Mouse (Mus musculus): ENCODE measurements around the gene Fzr1. TPM values are rescaled to one million over a fixed set of nuclear protein-coding genes. Genes with fewer than 3 reads are reported as not detected.

Fzr1 gene
- 83.0 and 92.1 TPM in 2 replicates for polyA plus RNA-seq (2014; fragmentation: Nextera tagmentation; extraction: Ambion mirVana)

DNA sequence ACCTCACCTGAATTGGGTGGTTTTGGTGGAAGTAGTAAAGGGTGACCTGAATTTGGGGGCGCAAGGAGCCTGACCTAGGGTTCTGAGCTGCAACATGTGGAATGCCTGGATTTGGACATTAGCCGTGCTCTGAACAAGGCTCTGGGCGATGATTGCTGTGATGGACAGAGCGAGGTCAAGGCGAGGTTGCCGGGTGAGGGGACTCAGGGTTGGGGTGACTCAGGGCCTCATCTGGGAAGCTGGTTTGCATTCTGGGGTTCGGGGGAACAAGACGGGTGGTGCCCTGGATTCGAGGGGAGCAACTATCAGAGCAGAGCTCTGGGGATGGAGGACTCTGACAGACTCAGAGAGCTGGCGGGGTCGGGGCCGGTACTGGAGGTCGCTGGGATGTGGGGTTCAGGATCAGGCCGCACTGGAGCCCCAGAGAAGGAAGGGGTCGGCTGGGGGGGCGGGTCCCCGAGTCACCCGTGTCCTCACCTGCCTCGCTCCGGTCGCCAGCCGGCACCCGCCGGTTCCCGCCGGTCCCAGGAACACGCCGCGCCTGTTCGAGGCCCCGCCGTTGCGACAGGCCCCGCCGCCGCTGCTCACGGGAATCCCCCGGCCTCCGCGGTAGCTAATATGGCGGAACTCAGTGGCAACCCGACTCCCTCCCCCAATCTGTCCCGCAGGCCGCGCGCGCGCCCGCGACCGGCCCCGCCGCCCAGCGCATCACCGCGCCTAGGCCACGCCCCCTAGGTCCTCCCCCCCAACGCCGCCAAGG lies at the start of gene Fzr1:
TSS of gene Fzr1 (minus strand) at position 724 of the 760 bp plus-strand sequence.
- DNase-seq (ENCODE audit: low spot score), result peak; percentile 35
- WGBS, result under 1% methylated on average over 49 of the region's 59 CpGs
- ATAC-seq (ENCODE audit: low FRiP score), result peak; percentile 68

DNA sequence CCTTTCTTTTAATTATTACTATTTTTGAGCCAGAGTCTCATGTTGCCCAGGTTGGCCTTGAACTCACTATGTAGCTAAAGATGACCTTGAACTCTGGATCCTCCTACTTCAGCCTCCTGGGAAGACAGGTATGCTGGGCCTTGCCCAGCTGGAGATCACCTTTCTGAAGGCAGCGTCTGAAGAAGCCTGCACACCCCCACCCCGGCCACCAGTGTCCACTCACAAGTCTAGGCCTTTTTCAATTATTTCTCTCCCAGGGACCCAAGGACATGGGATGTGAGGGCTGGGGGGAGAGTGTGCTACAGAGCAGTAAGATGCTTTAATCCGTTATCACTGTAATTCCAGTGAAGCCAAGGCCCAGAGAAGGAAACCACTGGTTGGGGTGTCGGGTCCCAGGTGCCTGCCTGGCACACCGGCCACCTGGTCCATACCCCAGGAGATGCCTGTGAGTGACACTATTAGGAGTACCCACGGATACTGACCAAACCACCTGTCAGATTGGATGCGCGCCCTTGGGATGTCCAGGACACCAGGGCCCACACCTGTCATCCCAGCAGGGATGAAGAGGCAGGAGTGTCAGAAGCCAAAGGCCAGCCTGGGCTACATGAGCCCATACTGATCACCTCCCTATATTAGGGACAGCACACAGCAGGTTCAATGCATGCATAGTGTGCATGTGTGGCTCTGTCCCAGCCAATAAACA lies 49.6 kb upstream of the Fzr1 start:
- 72% methylated on average over 8 of the region's 8 CpGs for WGBS
- Histone ChIP-seq H3K9me3 (ENCODE audit: control insufficient read depth, low read length) (no peaks in the 10 kb centered on the region), H3K4me3 (ENCODE audit: low read depth, low read length) (no peak overlapping the region), H3K9ac (ENCODE audit: low read depth, low read length) (no peak overlapping the region), H3K27me3 (ENCODE audit: control insufficient read depth, insufficient read depth, low read length) (peaks cover 62% of the 10 kb centered on the region), H3K36me3 (ENCODE audit: control insufficient read depth, insufficient read depth, low read length) (no peaks in the 10 kb centered on the region), H3K27ac (ENCODE audit: low read depth, low read length) (no peak overlapping the region), H3K4me1 (replicated peaks; ENCODE audit: control insufficient read depth, insufficient read depth, low read length) (peaks cover 2% of the 10 kb centered on the region), H3K4me2 (replicated peaks; ENCODE audit: low read depth, low read length) (no peak overlapping the region)
- DNase-seq (ENCODE audit: low spot score), result no peak
- no peak for ATAC-seq (ENCODE audit: low FRiP score)

More for the DNA sequence above, at the start of gene Fzr1:
- 0 out of 2 replicates have a peak, but pooled peaks cover 7% of the 10 kb centered on the region for H3K36me3 ChIP-seq (ENCODE audit: control insufficient read depth, insufficient read depth, low read length)
- H3K9me3 ChIP-seq (ENCODE audit: control insufficient read depth, low read length), result no peaks in the 10 kb centered on the region
- peak within 1 kb of the TSS; percentile 91 for H3K9ac ChIP-seq (ENCODE audit: low read depth, low read length)
- H3K27me3 ChIP-seq (ENCODE audit: control insufficient read depth, insufficient read depth, low read length), result no peaks in the 10 kb centered on the region
- peak within 1 kb of the TSS; percentile 85 for H3K4me2 ChIP-seq (replicated peaks; ENCODE audit: low read depth, low read length)
- peaks cover 13% of the 10 kb centered on the region for H3K4me1 ChIP-seq (replicated peaks; ENCODE audit: control insufficient read depth, insufficient read depth, low read length)
- H3K4me3 ChIP-seq (ENCODE audit: low read depth, low read length), result peak within 1 kb of the TSS; percentile 91
- peak within 1 kb of the TSS; percentile 70 for H3K27ac ChIP-seq (ENCODE audit: low read depth, low read length)

DNA sequence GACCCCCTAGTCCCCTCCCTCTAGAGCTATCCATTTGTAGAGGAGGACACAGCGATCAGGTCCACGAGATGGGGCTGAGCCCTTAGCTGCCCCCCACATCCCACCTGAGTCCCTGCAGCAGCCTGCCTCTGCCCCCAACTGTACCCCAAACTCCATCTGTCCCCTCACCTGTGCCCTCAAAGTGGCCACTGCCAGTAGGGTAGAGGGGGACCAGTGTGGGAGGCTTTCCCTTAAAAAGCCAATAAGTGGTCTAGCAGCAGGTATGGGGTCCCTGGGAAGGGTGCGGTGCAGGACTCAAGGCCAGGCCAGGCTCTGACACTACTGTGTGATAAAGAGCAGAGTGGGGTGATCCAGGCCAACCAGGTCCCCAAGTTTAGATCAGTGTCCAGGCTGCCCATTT lies 49.0 kb upstream of the Fzr1 start:
- WGBS, result 36% methylated on average over 3 of the region's 3 CpGs
- Histone ChIP-seq H3K4me2 (replicated peaks; ENCODE audit: low read depth, low read length) (no peak overlapping the region), H3K27ac (ENCODE audit: low read depth, low read length) (no peak overlapping the region), H3K4me3 (ENCODE audit: low read depth, low read length) (no peak overlapping the region; the same call in 1 of the 2 replicates), H3K4me1 (replicated peaks; ENCODE audit: control insufficient read depth, insufficient read depth, low read length) (peaks cover 2% of the 10 kb centered on the region), H3K9me3 (ENCODE audit: control insufficient read depth, low read length) (no peaks in the 10 kb centered on the region), H3K36me3 (ENCODE audit: control insufficient read depth, insufficient read depth, low read length) (no peaks in the 10 kb centered on the region), H3K27me3 (ENCODE audit: control insufficient read depth, insufficient read depth, low read length) (peaks cover 61% of the 10 kb centered on the region), H3K9ac (ENCODE audit: low read depth, low read length) (no peak overlapping the region)
- ATAC-seq (ENCODE audit: low FRiP score) (no peak), DNase-seq (ENCODE audit: low spot score) (no peak)

DNA sequence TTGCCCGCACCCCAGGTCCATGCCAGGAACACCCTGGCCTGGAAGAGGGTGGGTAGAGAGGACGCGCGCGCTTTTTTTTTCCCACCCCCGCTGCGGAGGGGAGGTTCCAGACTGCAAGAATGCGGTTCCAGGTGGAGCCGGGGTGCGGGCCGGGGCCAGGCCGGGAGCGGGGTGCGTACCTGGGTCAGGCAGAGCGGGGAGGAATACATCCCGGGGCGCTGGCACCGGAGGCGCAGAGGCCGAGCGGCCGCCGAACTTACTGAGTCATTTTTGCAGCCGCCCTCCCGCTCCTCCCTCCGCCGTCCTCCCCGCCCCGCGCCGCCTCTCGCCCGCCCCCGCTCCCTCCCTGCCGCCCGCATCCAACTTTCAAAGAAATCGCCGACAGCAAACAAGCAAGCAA lies 48.6 kb upstream of the Fzr1 start:
- WGBS, result under 1% methylated on average over 28 of the region's 38 CpGs
- no peak for DNase-seq (ENCODE audit: low spot score)
- no peak for ATAC-seq (ENCODE audit: low FRiP score)

DNA sequence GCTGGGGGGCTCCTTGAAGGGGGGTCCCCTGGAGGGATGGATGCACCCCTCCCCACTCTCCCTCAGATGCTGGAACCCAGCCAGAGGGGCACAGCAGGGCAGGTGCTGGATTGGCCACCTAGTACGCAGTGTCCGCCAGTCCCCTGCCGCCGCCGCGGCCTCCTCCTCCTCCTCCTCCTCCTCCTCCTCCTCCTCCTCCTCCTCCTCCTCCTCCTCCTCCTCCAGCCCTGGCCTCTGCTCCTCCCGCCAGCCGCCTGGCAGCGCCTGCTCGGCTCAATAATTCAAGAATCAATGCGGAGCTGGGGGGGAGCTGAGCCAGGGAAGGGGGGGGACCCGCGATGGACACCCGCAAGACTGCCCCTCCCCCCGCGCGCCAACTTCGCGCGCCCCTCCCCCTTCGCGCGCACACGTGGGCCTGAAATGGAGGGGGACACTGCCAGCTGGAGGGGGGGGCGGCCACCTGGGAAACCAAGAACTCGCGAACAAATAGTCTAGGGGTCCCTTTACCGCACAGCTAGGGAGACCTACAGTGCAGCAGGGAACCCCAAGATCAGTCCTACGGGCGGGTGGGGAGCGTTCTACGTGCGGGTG lies 47.9 kb upstream of the Fzr1 start:
- peak overlapping the region; percentile 39 for H3K4me2 ChIP-seq (replicated peaks; ENCODE audit: low read depth, low read length)
- H3K27ac ChIP-seq (ENCODE audit: low read depth, low read length), result no peak overlapping the region
- H3K9ac ChIP-seq (ENCODE audit: low read depth, low read length), result no peak overlapping the region
- 3% methylated on average over 21 of the region's 33 CpGs for WGBS
- H3K27me3 ChIP-seq (ENCODE audit: control insufficient read depth, insufficient read depth, low read length), result peaks cover 56% of the 10 kb centered on the region
- ATAC-seq (ENCODE audit: low FRiP score), result no peak
- DNase-seq (ENCODE audit: low spot score), result no peak
- H3K9me3 ChIP-seq (ENCODE audit: control insufficient read depth, low read length), result no peaks in the 10 kb centered on the region
- peak overlapping the region; percentile 26 for H3K4me3 ChIP-seq (ENCODE audit: low read depth, low read length)
- peaks cover 2% of the 10 kb centered on the region for H3K4me1 ChIP-seq (replicated peaks; ENCODE audit: control insufficient read depth, insufficient read depth, low read length)
- no peaks in the 10 kb centered on the region for H3K36me3 ChIP-seq (ENCODE audit: control insufficient read depth, insufficient read depth, low read length)

More for the DNA sequence above, 48.6 kb upstream of the Fzr1 start:
- H3K27me3 ChIP-seq (ENCODE audit: control insufficient read depth, insufficient read depth, low read length), result peaks cover 60% of the 10 kb centered on the region
- H3K9ac ChIP-seq (ENCODE audit: low read depth, low read length), result no peak overlapping the region; the same call in 1 of the 2 replicates
- peak overlapping the region; percentile 39 for H3K4me2 ChIP-seq (replicated peaks; ENCODE audit: low read depth, low read length)
- peak overlapping the region; percentile 26 for H3K4me3 ChIP-seq (ENCODE audit: low read depth, low read length)
- H3K9me3 ChIP-seq (ENCODE audit: control insufficient read depth, low read length), result no peaks in the 10 kb centered on the region
- H3K36me3 ChIP-seq (ENCODE audit: control insufficient read depth, insufficient read depth, low read length), result no peaks in the 10 kb centered on the region
- no peak overlapping the region for H3K27ac ChIP-seq (ENCODE audit: low read depth, low read length)
- H3K4me1 ChIP-seq (replicated peaks; ENCODE audit: control insufficient read depth, insufficient read depth, low read length), result peaks cover 2% of the 10 kb centered on the region

DNA sequence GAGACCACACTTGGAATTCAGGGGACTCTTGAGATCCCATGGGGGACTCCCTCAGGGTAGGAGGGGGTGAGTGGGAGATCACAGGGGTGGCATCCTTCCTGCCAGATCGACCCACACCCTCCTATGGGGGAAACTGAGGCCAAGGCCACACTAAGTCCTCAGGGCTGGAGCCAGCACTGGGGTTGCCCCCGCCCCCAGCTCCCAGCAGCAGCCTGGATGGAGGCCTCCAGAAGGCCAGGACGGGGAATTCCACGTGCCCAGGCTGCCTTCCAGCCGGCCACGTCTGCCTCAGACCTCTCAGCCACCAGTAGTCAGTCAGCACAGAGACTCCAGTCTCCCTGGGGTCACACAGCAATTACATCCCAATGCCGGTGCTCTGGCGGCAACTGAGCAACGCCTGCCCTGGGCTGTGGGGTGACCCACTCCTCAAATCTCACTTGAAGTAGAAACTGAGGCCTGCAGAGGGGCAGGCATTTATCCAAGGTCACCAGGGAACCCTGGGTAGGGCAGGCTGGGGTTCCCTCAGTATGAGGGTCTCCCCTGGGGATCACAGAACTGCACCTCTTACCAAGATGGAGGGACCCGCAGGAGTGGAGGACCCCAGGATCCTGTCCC lies 47.0 kb upstream of the Fzr1 start:
- no peaks in the 10 kb centered on the region for H3K9me3 ChIP-seq (ENCODE audit: control insufficient read depth, low read length)
- no peak overlapping the region for H3K9ac ChIP-seq (ENCODE audit: low read depth, low read length)
- H3K4me2 ChIP-seq (replicated peaks; ENCODE audit: low read depth, low read length), result no peak overlapping the region; the same call in none of the 2 replicates
- H3K36me3 ChIP-seq (ENCODE audit: control insufficient read depth, insufficient read depth, low read length), result no peaks in the 10 kb centered on the region
- peaks cover 2% of the 10 kb centered on the region for H3K4me1 ChIP-seq (replicated peaks; ENCODE audit: control insufficient read depth, insufficient read depth, low read length)
- H3K27me3 ChIP-seq (ENCODE audit: control insufficient read depth, insufficient read depth, low read length), result peaks cover 53% of the 10 kb centered on the region
- no peak overlapping the region for H3K27ac ChIP-seq (ENCODE audit: low read depth, low read length)
- WGBS, result 27% methylated on average over 10 of the region's 10 CpGs
- H3K4me3 ChIP-seq (ENCODE audit: low read depth, low read length), result no peak overlapping the region
- no peak for ATAC-seq (ENCODE audit: low FRiP score)
- DNase-seq (ENCODE audit: low spot score), result no peak

DNA sequence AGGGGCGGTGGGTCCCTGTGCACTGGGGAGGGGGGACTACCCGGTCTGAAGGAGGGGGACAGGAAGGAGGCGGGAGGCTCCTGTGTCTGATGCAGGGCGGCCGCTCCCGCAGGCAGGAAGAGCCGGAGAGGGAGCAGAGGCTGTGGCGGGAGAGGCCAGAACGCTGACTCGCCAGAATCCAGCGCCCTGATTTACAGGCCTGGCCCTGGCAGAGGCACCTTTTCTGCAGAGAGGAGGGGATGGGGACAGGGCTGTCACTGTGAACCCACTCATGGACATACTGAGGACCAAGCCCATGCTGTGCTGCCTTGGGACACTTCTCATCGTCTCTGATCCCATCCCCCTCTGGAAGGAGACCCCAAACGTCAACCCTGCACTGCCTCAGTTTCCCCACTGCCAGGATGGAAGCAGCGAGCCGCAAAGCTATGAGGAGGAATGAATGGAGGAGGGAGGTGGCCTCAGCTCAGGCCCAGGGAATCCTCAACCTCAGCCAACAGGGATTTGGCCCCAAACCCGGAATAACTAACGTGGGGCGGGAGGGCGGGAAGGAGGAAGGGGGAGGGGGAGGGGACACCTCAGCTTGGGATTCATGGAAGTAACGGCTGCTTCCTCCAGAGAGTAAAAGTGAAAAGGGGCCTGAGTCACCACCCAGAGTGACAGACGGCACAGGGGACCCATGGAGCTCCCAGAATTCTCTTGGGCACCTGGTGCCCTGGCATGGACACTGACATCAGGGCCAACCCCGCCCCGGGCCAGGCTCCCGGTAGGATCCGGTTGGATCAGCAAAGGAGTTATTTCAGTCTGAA lies 46.1 kb upstream of the Fzr1 start:
- Histone ChIP-seq H3K9ac (ENCODE audit: low read depth, low read length) (0 out of 2 replicates have a peak overlapping the region, but pooled peaks have one; percentile 15), H3K36me3 (ENCODE audit: control insufficient read depth, insufficient read depth, low read length) (no peaks in the 10 kb centered on the region), H3K27me3 (ENCODE audit: control insufficient read depth, insufficient read depth, low read length) (peaks cover 53% of the 10 kb centered on the region), H3K9me3 (ENCODE audit: control insufficient read depth, low read length) (no peaks in the 10 kb centered on the region), H3K4me3 (ENCODE audit: low read depth, low read length) (no peak overlapping the region), H3K4me1 (replicated peaks; ENCODE audit: control insufficient read depth, insufficient read depth, low read length) (peaks cover 2% of the 10 kb centered on the region), H3K4me2 (replicated peaks; ENCODE audit: low read depth, low read length) (no peak overlapping the region; the same call in 1 of the 2 replicates), H3K27ac (ENCODE audit: low read depth, low read length) (no peak overlapping the region)
- DNase-seq (ENCODE audit: low spot score), result no peak
- no peak for ATAC-seq (ENCODE audit: low FRiP score)
- 6% methylated on average over 25 of the region's 25 CpGs for WGBS
